Mouse (Mus musculus) liver, adult (tissue): Measurements from ENCODE around the gene Tef.

Experiments used
- GATA4 ChIP-seq: IDR thresholded peaks from 2 replicates; pipeline ENCODE4 v1.6.1; 2014; ENCODE audit warnings: mild to moderate bottlenecking, low read length; ENCODE audit not compliant: insufficient replicate concordance

Gene Tef

DNA sequence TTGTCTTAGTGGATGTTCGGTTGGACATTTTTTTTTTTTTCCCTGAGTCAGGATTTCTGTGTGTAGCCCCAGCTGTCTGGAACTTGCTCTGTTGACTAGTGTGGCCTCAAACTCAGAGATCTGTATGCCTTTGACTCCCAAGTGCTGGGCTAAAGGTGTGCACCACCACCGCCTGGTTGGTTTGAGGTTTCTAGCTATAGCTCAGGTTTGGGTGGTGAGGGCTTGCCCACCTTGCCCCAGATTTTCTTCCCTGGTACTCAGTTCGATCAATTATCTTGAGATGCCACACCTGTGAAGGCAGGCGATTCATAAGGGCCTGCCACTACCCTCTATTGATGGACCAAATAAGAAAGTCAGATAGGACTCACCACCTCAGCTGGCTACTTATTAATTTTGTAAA is 44.9 kb downstream of the Tef start:
- TF ChIP-seq GATA4 = no peak

DNA sequence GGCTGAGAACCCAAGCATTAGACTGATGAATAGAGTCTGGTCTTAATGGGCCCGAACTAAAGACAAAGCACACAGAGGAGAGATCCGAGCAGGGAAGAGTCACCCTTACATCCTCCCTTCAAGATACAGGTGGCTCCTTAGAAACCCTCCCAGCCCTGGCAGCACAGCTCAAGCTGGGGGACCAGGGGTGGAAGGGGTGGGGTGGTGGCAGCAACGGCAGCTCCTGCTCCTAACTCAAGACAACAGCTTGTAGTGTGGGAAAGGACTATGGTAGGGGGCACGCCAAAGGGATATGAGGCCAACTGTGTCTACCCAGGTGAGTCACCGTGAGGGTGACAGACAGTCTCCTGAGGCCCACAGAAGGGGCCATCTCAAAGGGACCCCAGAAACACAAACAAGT is 45.6 kb downstream of the Tef start:
- TF ChIP-seq GATA4 = no peak

DNA sequence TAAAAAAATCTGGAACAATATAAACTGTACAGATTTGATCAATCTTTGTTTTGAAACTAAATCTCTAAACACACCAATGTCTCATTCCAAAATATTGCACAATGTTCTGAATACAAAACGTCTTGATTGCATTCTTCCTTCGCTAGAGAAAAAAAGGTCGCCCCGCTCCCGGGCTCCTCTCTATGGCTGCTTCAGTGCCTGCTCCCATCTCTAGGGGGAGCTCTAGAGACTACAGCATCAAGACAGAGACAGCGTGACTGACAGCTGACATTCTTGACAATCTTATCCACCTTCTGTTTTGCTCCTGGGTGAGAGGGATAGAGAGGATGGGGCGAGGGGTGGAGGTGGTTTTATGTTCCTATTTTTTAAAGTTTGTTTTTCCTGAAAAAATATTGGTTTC is 46.1 kb downstream of the Tef start:
- TF ChIP-seq GATA4 = no peak

DNA sequence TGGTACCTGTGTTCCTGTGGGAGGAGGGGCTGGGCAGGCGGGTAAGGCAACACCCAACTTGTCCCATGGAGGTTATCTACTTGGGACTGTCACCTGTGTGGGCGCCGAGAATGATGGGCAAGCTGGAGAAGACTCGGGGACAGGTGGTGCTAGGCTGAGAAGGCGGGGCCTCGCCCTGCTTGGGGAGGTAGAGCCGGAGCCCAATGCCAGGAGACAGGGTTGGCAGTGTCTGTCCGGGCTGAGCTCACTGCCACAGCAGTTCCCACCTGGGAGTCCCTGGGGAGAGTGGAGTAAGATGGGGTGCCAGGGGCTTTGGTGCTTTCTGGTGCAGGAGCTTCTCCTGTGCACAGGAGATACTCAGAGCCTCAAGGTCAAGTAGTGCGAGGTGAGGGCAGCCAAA is 46.9 kb downstream of the Tef start:
- no peak for TF ChIP-seq GATA4

DNA sequence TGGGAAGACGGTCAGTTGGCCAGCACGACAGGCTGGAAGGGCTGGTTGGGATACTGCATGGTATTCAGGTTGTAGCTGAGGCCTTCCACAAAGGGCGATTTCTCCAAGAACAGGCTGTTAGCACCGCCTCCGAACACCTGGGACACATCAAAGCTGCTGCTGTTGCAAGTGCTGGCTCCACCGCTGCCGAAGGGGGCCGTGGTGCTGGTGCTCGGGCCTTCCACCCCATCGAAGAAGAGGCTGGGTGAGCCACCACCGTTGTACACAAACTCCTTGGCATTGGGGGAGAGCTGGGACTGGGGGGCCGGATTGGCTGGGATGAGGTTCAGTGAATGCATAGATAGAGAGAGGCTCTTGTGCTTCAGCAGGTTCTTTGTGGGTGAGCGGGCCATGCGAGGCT is 48.5 kb downstream of the Tef start:
- no peak for TF ChIP-seq GATA4

DNA sequence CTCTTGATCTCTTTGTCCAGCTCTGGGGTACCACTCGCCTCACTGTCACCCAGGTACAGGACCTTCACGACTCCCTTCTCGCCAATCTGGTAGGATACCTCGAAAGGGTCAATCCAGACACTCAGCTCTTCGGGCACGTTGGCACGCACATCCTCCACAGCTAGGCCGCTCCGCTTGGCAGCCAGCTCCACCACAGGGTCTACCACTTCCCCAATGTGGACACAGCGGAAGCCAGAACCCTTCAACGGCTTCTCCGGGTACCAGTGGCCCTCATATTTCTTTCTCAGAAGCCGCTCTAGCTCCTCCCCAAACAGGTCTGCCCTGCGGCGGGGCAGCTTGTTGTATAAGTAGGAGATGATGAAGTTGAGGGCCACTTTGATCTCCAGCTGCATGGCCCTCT is 49.2 kb downstream of the Tef start:
- no peak for TF ChIP-seq GATA4

DNA sequence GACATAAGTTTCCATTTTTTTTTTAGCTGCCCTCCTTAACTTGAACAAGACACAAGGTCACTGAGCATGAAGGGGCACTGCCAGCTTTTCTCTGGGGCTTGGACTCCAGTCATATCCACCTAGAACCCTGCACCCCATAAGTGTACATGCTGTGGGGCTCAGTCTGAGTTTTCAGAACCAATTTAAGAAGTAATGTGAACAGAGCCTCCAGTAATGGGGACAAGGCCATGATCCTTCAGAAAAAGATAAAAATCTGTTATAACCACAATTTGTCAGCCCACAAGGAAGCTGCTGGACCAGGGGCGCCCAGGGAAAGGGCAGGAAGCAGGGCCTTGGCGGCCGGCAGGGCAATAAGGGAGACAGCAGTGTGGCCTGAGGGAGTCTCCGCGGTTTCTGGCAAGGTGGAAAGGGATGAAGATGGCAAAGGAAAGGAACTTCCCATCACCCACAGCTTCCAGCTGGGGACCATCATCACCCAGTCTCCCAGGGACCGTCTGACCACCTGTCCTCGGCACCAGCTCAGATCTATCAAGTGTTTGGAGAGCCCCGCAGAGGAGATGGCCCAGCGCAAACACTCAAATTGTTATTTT is 50.3 kb downstream of the Tef start:
- TF ChIP-seq GATA4 = no peak

DNA sequence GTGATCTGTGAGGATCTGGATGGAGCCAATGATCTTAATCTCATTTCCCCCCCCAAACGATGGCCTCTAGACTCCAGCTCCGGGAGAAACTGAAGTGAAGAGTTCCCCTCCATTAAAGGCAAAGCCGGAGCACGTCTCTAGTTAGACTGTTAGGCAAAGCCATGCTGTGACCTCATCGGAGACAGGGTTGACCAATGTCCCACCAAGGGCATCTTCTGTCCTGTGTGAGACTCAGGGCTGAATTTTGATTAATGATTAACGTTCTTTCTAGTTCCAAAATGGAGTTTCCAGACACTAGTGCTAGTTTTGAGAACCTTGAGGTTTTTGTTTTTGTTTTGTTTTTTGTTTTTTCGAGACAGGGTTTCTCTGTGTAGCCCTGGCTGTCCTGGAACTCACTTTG is 50.9 kb downstream of the Tef start:
- TF ChIP-seq GATA4 = no peak

DNA sequence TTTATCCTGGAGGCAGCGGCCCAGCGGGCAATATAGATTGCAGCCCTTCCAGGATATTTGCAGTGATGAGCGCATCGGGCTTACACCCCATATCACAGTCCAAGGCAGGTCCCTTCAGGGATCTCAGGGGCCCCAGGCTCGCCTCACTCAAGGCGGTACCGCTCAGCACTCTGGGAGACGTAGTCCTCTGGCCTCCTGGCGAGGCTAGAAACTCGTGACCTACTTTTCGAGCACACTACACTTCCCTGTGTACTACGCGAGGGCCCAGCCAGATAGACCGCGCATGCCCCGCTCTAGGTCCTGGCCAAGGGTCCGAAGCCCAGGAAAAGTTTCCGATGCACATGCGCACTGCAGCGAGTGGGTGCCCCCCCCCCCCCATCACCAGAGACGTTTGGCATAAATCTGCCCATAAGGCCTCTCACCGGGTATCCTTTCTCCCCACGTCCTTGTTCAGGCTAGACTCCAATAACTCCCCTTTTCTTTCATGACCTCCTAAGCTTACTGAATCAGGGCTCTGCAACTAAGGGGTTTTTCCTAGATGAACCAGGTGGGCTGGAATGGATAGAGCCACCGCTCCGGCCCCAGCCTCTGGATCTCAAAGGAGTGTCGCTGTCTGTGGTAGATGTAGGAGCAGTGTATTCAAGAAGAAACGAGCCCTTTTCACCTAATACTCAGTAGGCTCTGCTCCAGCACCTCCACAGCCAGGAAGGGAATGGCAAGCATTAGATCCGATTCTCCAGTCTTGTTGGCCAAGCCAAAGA is 54.0 kb downstream of the Tef start:
- TF ChIP-seq GATA4 = no peak

DNA sequence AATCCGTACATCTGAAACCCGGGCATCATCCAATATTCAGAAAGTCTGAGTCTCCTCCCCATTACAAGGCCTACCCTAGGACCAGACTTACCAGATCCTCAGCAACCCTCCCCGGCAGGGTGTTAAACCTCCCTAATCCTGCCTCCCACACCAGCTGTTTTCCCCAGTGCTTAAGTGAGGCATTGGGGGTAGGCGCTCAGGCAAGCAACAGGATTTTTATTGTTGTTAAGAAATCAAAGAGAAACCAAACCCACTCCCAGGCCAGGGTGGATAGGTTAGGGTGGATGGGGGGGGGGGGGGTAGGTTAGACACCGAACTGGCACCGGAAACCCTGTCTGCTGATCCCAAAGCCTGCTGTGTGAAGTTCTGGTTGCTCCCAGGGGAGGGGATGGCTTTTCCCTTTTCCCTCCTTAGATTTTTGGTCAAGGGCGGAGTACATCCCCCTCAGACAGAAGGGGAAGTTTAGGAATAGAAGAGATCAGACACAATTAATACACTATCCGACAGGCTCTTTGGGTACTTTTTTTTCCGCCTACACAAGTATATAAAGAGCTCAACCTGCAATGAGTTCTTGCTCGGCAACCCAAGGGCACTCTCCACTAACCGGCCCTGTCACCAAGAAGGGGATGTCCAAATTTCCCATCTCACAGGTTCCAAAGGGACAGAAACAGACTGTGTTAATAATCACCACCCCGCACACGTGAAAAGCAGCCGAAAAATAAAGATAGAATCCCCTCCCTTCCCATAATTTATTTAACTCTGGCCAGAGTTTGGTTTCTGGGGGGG is 54.9 kb downstream of the Tef start:
- no peak for TF ChIP-seq GATA4

DNA sequence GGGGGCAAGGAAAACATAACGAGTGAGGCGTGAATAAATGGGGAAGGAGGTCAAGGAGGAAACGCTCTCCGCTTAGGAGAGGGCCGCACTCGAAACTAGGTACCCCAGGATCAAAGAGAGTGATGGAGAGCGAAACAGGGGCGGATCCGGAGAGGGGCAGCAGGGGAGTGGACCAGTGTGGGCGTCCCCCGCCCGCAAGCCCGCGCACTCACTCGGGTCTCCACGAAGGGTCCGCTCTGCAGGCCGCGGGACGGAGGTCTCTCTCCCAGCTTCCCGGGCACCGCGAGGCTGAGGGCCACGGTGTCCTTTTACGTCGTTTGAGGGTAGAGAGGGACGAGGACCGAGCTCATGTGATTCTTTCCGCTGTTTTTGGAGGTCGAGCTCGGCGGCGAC is 55.5 kb downstream of the Tef start:
- TF ChIP-seq GATA4 = no peak

DNA sequence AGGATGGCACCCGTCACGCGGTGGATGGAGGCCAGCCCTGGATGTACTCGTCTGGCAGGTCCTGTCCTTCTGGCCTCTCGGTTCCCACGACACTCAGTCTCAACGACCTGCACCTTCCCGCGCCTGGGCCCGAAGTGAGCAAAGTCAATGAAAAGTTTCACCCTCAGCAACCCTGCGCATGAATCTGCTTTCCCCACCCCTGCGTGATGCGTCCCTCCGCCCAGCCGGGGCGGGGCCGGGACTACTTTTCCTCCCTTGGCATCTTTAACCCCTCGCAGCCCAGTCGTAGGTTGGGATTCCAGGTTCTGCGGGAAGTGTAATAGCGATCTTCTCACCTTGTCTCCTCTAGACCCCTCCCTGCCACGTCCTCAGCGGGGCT is 55.9 kb downstream of the Tef start:
- peak; percentile 86; the same call in 1 of the 2 replicates for TF ChIP-seq GATA4

DNA sequence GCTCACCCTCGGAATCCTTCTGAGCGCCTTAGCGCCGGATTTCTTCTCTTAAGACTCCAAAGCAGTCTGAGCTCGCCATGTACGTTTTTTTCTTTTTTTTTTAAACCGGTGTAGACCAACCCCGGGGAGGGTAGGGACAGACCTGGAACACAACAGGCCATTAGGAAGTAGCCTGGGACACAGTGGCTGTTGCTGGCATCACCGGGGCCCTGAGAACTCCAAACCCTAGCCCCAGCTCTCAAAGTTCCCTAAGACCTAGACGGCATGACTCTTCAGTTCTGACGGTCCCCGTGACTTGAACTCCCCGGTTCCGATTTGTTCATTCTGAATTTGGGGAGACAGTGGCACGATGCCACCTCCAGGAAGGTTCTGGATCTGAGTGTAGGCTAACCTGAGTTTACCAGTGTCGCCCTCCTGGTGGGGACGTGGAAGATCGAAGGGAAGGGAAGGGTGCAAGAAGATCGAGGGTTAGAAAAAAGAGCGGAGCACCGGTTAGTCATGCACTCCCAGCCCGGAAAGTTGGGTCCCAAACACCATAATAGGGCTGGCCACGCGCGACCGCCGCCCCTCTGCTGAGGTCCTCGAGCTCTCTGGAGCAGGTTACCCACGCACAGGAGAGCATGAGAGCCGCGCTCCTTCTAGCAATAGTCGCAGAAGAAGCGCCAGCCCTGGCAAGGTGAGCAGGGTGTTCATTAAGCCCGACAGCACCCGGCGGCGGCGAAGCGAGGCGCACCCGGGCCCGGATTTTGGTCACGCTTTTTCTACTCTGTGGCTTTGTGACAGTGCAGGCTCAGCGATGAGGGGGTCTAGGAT is 56.5 kb downstream of the Tef start, which contains the start of gene Tob2:
Gene Tob2 (minus strand): TSS at position 280 of the 813 bp plus-strand sequence.
- no peak for TF ChIP-seq GATA4

DNA sequence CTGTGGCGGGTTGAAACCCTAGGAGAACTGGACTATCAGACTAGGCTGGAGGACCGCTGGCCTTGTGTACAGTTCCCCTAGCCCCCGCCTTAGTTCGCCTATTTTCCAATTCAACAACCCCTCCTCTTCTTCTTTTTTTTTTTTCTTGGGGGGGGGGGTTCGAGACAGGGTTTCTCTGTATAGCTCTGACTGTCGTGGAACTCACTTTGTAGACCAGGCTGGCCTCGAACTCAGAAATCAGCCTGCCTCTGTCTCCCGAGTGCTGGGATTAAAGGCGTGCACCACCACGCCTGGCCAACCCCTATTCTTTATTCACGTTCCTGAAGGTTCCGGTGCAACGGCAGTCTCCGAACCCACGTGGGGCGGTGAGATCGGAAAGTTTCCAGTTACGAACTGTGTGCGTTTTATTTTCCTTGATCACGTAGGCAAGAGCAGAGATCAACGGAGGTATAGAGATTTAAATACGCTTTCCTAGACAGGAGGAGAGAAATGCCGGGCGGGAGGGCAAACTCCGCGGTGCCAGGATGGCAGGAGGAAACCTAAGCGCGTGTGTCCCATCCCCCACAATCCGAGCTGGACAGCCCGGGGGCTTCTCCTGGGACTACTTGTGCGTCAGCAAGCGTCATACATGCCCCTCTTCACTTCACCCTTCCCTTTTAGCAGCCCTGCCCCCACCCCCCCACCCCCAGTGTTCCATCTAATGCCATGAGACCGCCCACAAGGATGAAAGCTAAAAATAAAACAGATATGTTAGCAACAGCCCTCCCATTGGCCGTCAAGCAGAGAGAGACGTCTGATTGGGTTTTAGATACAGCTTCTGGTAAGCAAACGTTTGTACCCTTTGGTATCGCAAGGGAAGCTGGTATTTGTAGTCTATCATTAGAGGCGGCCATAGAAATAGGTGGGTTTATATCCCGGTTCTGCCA is 57.4 kb downstream of the Tef start:
- TF ChIP-seq GATA4 = no peak
